Mouse (Mus musculus) lung, embryonic 14.5 days (tissue): Measurements from ENCODE around the gene Eral1. TPM values are rescaled to one million over a fixed set of nuclear protein-coding genes. Genes with fewer than 3 reads are reported as not detected.

ENCODE experiments used
- ATAC-seq: fragments of 200-750 bp; cut with Nextera tagmentation; 2 replicates; pipeline ENCODE4 v1.8.0; 2017; ENCODE audit warnings: mild to moderate bottlenecking, moderate TSS enrichment, moderate library complexity; ENCODE audit not compliant: insufficient read depth
- DNase-seq: peaks from one replicate; pipeline ENCODE4 v3.0.0-alpha.2; 2015
- H3K27ac ChIP-seq: fragments of 300-500 bp; sonication (generic); 2 replicates; pipeline ENCODE4 v1.5.1; 2014; ENCODE audit warnings: low read depth, mild to moderate bottlenecking, moderate library complexity
- H3K27me3 ChIP-seq: fragments of 300-500 bp; sonication (generic); 2 replicates; pipeline ENCODE4 v1.6.1; 2014; ENCODE audit warnings: low read length, control low read depth; ENCODE audit not compliant: insufficient read depth
- H3K36me3 ChIP-seq: fragments of 300-500 bp; sonication (generic); 2 replicates; pipeline ENCODE4 v1.6.1; 2014; ENCODE audit warnings: control low read depth; ENCODE audit not compliant: insufficient read depth
- H3K4me1 ChIP-seq: fragments of 300-500 bp; sonication (generic); 2 replicates; pipeline ENCODE4 v1.6.1; 2014; ENCODE audit warnings: antibody characterized with exemption, control low read depth; ENCODE audit not compliant: insufficient read depth
- H3K4me2 ChIP-seq: fragments of 300-500 bp; sonication (generic); 2 replicates; pipeline ENCODE4 v1.6.1; 2014; ENCODE audit warnings: mild to moderate bottlenecking
- H3K4me3 ChIP-seq: fragments of 300-500 bp; sonication (generic); 2 replicates; pipeline ENCODE4 v1.5.1; 2014; ENCODE audit warnings: low read depth, low read length
- H3K9ac ChIP-seq: fragments of 300-500 bp; sonication (generic); 2 replicates; pipeline ENCODE4 v1.6.1; 2014
- H3K9me3 ChIP-seq: fragments of 300-500 bp; sonication (generic); 2 replicates; pipeline ENCODE4 v1.6.1; 2016; ENCODE audit warnings: low read depth, low read length, control low read depth
- CTCF ChIP-seq: IDR thresholded peaks from 2 replicates; pipeline ENCODE4 v1.5.1; 2016; ENCODE audit warnings: antibody characterized with exemption, low read depth
- WGBS: fragments of 180-500 bp; shearing (Covaris S2); extraction: QIAGEN DNeasy Blood & Tissue Kit; methylation state at CpG from one replicate; pipeline ENCODE4 v1.1.7; 2014; 5-methylcytosine and 5-hydroxymethylcytosine counted together
- microRNA counts: library from miRNA; unstranded; fragments of <30 nt; microRNA quantifications from one replicate; lab custom pipeline; 2016
- microRNA-seq: library from miRNA; unstranded; fragments of <30 nt; microRNA quantifications from one replicate; pipeline ENCODE4, GENCODE M21; 2016; ENCODE audit warnings: borderline number of aligned reads
- polyA plus RNA-seq: library from polyadenylated mRNA; unstranded; fragments of >200 nt; fragmentation: Nextera tagmentation; extraction: Ambion mirVana; gene quantifications from 2 replicates; pipeline ENCODE4 v1.2.1, GENCODE M21; 2014

Gene Eral1
- polyA plus RNA-seq, 1 experiment from 2014 or later = 37.5 TPM

DNA sequence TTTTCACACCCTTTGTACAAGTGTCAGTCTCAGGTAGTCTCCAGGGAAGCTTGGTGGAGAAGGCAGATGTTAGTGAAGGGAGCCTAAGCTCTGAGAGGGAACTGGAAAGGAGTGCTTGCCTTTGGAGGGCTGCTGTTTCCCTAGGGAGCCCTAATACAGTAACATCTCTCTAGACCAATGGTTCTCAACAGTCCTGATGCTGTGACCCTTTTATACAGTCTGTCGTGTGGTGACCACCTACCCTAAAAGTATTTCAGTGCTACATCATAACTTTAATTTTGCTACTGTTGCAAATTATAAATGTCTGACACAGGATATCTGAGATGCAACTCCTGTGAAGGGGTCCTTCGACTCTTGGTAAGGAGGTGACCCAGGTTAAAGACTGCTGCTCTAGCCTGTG lies 49.6 kb downstream of the Eral1 start:
- Histone ChIP-seq H3K9me3 (no peaks in the 10 kb centered on the region), H3K4me1 (0 out of 2 replicates have a peak, but pooled peaks cover 4% of the 10 kb centered on the region), H3K9ac (no peak overlapping the region), H3K4me2 (no peak overlapping the region), H3K36me3 (peaks cover 51% of the 10 kb centered on the region), H3K27ac (no peak overlapping the region), H3K27me3 (no peaks in the 10 kb centered on the region), H3K4me3 (no peak overlapping the region)
- TF ChIP-seq CTCF = no peak
- WGBS = 66% methylated on average over 2 of the region's 2 CpGs
- ATAC-seq (no peak), DNase-seq (no peak)

- DNase-seq (no peak), ATAC-seq (no peak)
- Histone ChIP-seq H3K4me1 (0 out of 2 replicates have a peak, but pooled peaks cover 4% of the 10 kb centered on the region), H3K27ac (no peak overlapping the region), H3K4me2 (no peak overlapping the region), H3K27me3 (no peaks in the 10 kb centered on the region), H3K36me3 (peaks cover 56% of the 10 kb centered on the region), H3K9ac (no peak overlapping the region), H3K4me3 (no peak overlapping the region), H3K9me3 (no peaks in the 10 kb centered on the region)
- TF ChIP-seq CTCF = no peak
- WGBS = 87% methylated on average over 8 of the region's 8 CpGs
These were observed 50.9 kb downstream of the Eral1 start for GRCm38 (mm10) chr11:78029240-78029639.

DNA sequence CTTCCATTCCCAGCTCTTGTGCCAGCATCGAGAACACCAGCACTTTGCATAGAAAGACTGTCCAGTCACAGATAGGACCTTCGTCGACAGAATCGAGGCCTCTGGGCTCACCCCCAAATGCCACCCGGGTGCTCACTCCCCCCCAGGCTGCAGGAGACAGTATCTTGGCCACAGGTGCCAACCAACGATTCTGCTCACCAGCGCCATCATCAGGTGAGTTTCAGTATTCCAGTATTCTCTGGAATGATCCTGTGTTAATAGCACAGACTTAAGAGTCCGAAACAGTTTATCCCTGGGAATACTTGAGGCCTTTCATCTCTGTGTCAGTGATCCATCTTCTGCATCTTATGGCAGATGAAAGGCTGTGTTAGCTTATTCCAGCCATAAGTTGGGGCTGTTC lies 56.6 kb downstream of the Eral1 start:
- ATAC-seq = no peak
- WGBS = 80% methylated on average over 8 of the region's 8 CpGs

More for the DNA sequence above, 56.6 kb downstream of the Eral1 start:
- peak; percentile 42 for TF ChIP-seq CTCF
- peaks cover 92% of the 10 kb centered on the region for H3K36me3 ChIP-seq
- no peaks in the 10 kb centered on the region for H3K4me1 ChIP-seq
- no peaks in the 10 kb centered on the region for H3K27me3 ChIP-seq
- no peak overlapping the region for H3K27ac ChIP-seq
- no peak overlapping the region for H3K4me3 ChIP-seq
- no peak overlapping the region for H3K4me2 ChIP-seq
- H3K9ac ChIP-seq = no peak overlapping the region
- no peaks in the 10 kb centered on the region for H3K9me3 ChIP-seq
- DNase-seq = peak; percentile 48

MicroRNAs within 50 kb of the gene (microRNA counts, 519-probe panel; counts per million panel counts)
- microRNA mmu-miR-144 (lab: Ali Mortazavi, UCI) (4,280 counts per million, percentile 88 among the panel's probes with 10 or more counts), microRNA mmu-miR-451 (lab: Ali Mortazavi, UCI) (3,656 counts per million, percentile 76 among the panel's probes with 10 or more counts)

Small RNAs within 50 kb of the gene (microRNA-seq; reads per million reads assigned to microRNA genes)
- gene Mir144 (125 reads per million, percentile 53 among the genes with 10 or more reads in this experiment), gene Mir451a (not detected), gene Mir451b (not detected)

Other genes starting within 250 kb of the Eral1 start
- 0.88 and 1.6 TPM in 2 replicates for gene Pipox, start 186.3 kb downstream of the Eral1 start, polyA plus RNA-seq
- 0.05 and 0.22 TPM in 2 replicates for gene Sez6, start 149.6 kb downstream of the Eral1 start, polyA plus RNA-seq
- 15.9 and 20.6 TPM in 2 replicates for gene Phf12, start 97.6 kb downstream of the Eral1 start, polyA plus RNA-seq
- gene Dhrs13, start 48.1 kb downstream of the Eral1 start, polyA plus RNA-seq = 17.7 and 22.7 TPM in 2 replicates
- 51.4 and 57.4 TPM in 2 replicates for gene Flot2, start 42.5 kb downstream of the Eral1 start, polyA plus RNA-seq
- 17.8 and 17.9 TPM in 2 replicates for gene Fam222b, start 14.3 kb upstream of the Eral1 start, polyA plus RNA-seq
- 73.8 and 75.6 TPM in 2 replicates for gene Traf4, start 85.2 kb upstream of the Eral1 start, polyA plus RNA-seq
- gene Nek8, start 96.3 kb upstream of the Eral1 start, polyA plus RNA-seq = 15.3 and 17.2 TPM in 2 replicates
- 19.2 and 21.6 TPM in 2 replicates for gene Tlcd1, start 96.3 kb upstream of the Eral1 start, polyA plus RNA-seq
- gene Rpl23a, start 103.2 kb upstream of the Eral1 start, polyA plus RNA-seq = 1,638 and 1,710 TPM in 2 replicates
- 140 TPM in 2 replicates for gene Rab34, start 108.0 kb upstream of the Eral1 start, polyA plus RNA-seq
- gene Proca1, start 113.0 kb upstream of the Eral1 start, polyA plus RNA-seq = 2.8 TPM in 2 replicates
- gene Sdf2, start 165.4 kb upstream of the Eral1 start, polyA plus RNA-seq = 72.6 and 76.7 TPM in 2 replicates
- 25.8 and 27.9 TPM in 2 replicates for gene Supt6, start 165.6 kb upstream of the Eral1 start, polyA plus RNA-seq
- 71.2 and 76.8 TPM in 2 replicates for gene 2610507B11Rik, start 181.4 kb upstream of the Eral1 start, polyA plus RNA-seq
- 0.45 and 0.66 TPM in 2 replicates for gene BC030499, start 210.5 kb upstream of the Eral1 start, polyA plus RNA-seq
- gene Spag5, start 221.1 kb upstream of the Eral1 start, polyA plus RNA-seq = 54.2 and 59.8 TPM in 2 replicates
- gene Aldoc, start 242.6 kb upstream of the Eral1 start, polyA plus RNA-seq = 4.4 and 5.0 TPM in 2 replicates
- 69.9 and 76.0 TPM in 2 replicates for gene Pigs, start 248.0 kb upstream of the Eral1 start, polyA plus RNA-seq